21 mouse cellular contexts compared by ENCODE assay signal in the genomic region with DNA sequence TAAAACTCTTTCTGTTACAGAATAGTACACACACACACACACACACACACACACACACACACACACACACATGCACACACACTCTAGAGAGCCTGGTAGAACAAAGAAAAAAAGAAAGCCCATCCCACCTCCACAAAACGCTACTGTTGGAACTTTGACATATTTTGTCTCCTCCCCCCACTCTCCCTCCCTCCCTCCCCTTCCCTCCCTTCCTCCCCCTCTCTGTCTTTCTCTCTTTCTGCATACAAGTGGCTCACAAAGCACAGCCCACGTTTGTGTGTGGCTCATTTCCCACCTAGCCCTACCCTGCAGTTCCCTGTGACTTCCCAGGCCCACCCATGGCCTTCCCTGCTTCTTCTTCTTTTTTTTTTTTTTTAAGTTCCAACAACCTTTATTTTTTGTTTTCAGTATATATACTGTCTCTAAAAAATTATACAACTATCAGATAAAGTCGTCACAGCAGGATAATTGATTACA. TPM values are rescaled to one million over a fixed set of nuclear protein-coding genes. Genes with fewer than 3 reads are reported as not detected.
A peak's percentile ranks its signal among the peaks of the same experiment; 100 is the strongest.
DNase-seq lines count a peak whose midpoint lies in the region; ATAC-seq and TF ChIP-seq lines count a peak whose summit lies in the region.
"Had no signal": no experiment of that assay in that cellular context is flagged by ENCODE, and none has a peak within 500 bp of the region (broad histone marks: within the 10 kb centered on the region; RNA-seq: fewer than 3 reads in every experiment).

No protein-coding gene starts in this region.

- H3K9ac ChIP-seq in liver, adult 2 months (ENCODE audit: low read depth, low read length): no peak overlapping the region; the same call in 1 of the 2 replicates
- H3K9ac ChIP-seq in intestine, embryonic 15.5 days: no peak overlapping the region
- H3K9ac ChIP-seq in stomach, postnatal 0 days (ENCODE audit: low read length): no peak overlapping the region
- no peak overlapping the region for H3K9ac ChIP-seq in kidney, embryonic 15.5 days
- H3K9ac ChIP-seq: heart, embryonic 15.5 days; liver, embryonic 14.5 days had no signal

- no peaks in the 10 kb centered on the region for H3K79me2 ChIP-seq in liver, adult 2 months (ENCODE audit: control insufficient read depth, insufficient read depth, low read length)

- H3K36me3 ChIP-seq in liver, adult 2 months (ENCODE audit: control insufficient read depth, insufficient read depth, low read length): no peaks in the 10 kb centered on the region
- H3K36me3 ChIP-seq in intestine, embryonic 15.5 days: no peaks in the 10 kb centered on the region
- H3K36me3 ChIP-seq in stomach, postnatal 0 days (ENCODE audit: control insufficient read depth, insufficient read depth, low read length): no peaks in the 10 kb centered on the region
- H3K36me3 ChIP-seq in kidney, embryonic 15.5 days: 0 out of 2 replicates have a peak, but pooled peaks cover 4% of the 10 kb centered on the region
- H3K36me3 ChIP-seq: forebrain, embryonic 10.5 days; heart, embryonic 15.5 days had no signal

- no peak for TF ChIP-seq CTCF in liver, adult 2 months (IDR thresholded peaks at IDR 0.05; ENCODE audit: low read depth, low read length)
- no peak for TF ChIP-seq CTCF in brain, embryonic 14.5 days (IDR thresholded peaks at IDR 0.05; ENCODE audit: borderline replicate concordance, extremely low read depth, insufficient read depth, insufficient read length)
- no peak for TF ChIP-seq CTCF in stomach, postnatal 0 days (IDR thresholded peaks at IDR 0.05; ENCODE audit: low read depth)
- TF ChIP-seq CTCF in layer of hippocampus, adult 2 months (conservative IDR thresholded peaks at IDR 0.05): no peak

- no peak for DNase-seq in liver, adult 2 months (ENCODE audit: extremely low read depth, low read depth, low spot score)
- no peak for DNase-seq in liver
- DNase-seq in brain, embryonic 14.5 days (ENCODE audit: low read depth): peak; percentile 22
- no peak for DNase-seq in stomach, postnatal 0 days (ENCODE audit: low spot score)
- DNase-seq in layer of hippocampus, adult 2 months (ENCODE audit: low spot score in 2 of 2): no peak
- DNase-seq: adrenal gland, postnatal 10 days; cerebellum, adult 9-10 months; gastrocnemius, adult 2 months; heart, postnatal 4 days; kidney, adult 8-10 months; kidney, postnatal 14 days; thymus, postnatal 25 days had no signal

- H3K4me1 ChIP-seq in liver, adult 2 months (ENCODE audit: control insufficient read depth, insufficient read depth, low read length): peaks cover 11% of the 10 kb centered on the region
- no peaks in the 10 kb centered on the region for H3K4me1 ChIP-seq in intestine, embryonic 15.5 days (replicated peaks)
- no peaks in the 10 kb centered on the region for H3K4me1 ChIP-seq in stomach, postnatal 0 days (replicated peaks; ENCODE audit: control insufficient read depth, insufficient read depth)
- no peaks in the 10 kb centered on the region for H3K4me1 ChIP-seq in kidney, embryonic 15.5 days
- H3K4me1 ChIP-seq: heart, embryonic 15.5 days had no signal

- peak; percentile 62 for ATAC-seq in intestine, embryonic 15.5 days
- peak; percentile 9; the same call in 1 of the 2 replicates for ATAC-seq in stomach, postnatal 0 days (ENCODE audit: low FRiP score, low TSS enrichment)
- no peak for ATAC-seq in kidney, embryonic 15.5 days (replicated peaks; ENCODE audit: low FRiP score)
- ATAC-seq: lung, postnatal 0 days had no signal

- H3K27ac ChIP-seq in liver, adult 2 months (replicated peaks; ENCODE audit: insufficient read depth, low read depth, low read length): peak overlapping the region; percentile 85
- H3K27ac ChIP-seq in intestine, embryonic 15.5 days: peak overlapping the region; percentile 78
- H3K27ac ChIP-seq in stomach, postnatal 0 days (replicated peaks): no peak overlapping the region
- no peak overlapping the region for H3K27ac ChIP-seq in layer of hippocampus, adult 2 months
- H3K27ac ChIP-seq in kidney, embryonic 15.5 days: no peak overlapping the region
- H3K27ac ChIP-seq: embryonic facial prominence, embryonic 10.5 days; forebrain, embryonic 10.5 days; gastrocnemius, adult 2 months; heart, embryonic 15.5 days; liver, embryonic 14.5 days had no signal

- no peak overlapping the region; the same call in 1 of the 2 replicates for H3K4me2 ChIP-seq in intestine, embryonic 15.5 days (replicated peaks)
- no peak overlapping the region for H3K4me2 ChIP-seq in stomach, postnatal 0 days (replicated peaks; ENCODE audit: low read depth)
- no peak overlapping the region for H3K4me2 ChIP-seq in kidney, embryonic 15.5 days
- H3K4me2 ChIP-seq: heart, embryonic 15.5 days; midbrain, embryonic 11.5 days had no signal

- no peaks in the 10 kb centered on the region for H3K9me3 ChIP-seq in intestine, embryonic 15.5 days
- no peaks in the 10 kb centered on the region for H3K9me3 ChIP-seq in stomach, postnatal 0 days (ENCODE audit: control insufficient read depth, low read length)
- H3K9me3 ChIP-seq in kidney, embryonic 15.5 days (replicated peaks): no peaks in the 10 kb centered on the region
- H3K9me3 ChIP-seq: forebrain, embryonic 10.5 days; heart, embryonic 15.5 days had no signal

- WGBS in liver, adult 2 months: 33% methylated on average over 3 of the region's 3 CpGs
- 15% methylated on average over 3 of the region's 3 CpGs for WGBS in intestine, embryonic 15.5 days
- 8% methylated on average over 3 of the region's 3 CpGs for WGBS in stomach, postnatal 0 days
- WGBS in kidney, embryonic 15.5 days: 33% methylated on average over 3 of the region's 3 CpGs

- TF ChIP-seq POLR2A in liver, adult 2 months (IDR thresholded peaks at IDR 0.05; ENCODE audit: extremely low read depth, insufficient read depth, low read length): no peak
- TF ChIP-seq POLR2A in brain, embryonic 14.5 days (IDR thresholded peaks at IDR 0.05; ENCODE audit: borderline replicate concordance, extremely low read depth, insufficient read depth, insufficient read length, poor library complexity, severe bottlenecking): no peak

- no peaks in the 10 kb centered on the region for H3K27me3 ChIP-seq in liver, adult 2 months (ENCODE audit: control insufficient read depth, insufficient read depth, low read length)
- no peaks in the 10 kb centered on the region for H3K27me3 ChIP-seq in intestine, embryonic 15.5 days (replicated peaks)
- H3K27me3 ChIP-seq in stomach, postnatal 0 days (ENCODE audit: control insufficient read depth, insufficient read depth, low read length): no peaks in the 10 kb centered on the region
- no peaks in the 10 kb centered on the region for H3K27me3 ChIP-seq in kidney, embryonic 15.5 days
- H3K27me3 ChIP-seq: heart, embryonic 15.5 days had no signal

- H3K4me3 ChIP-seq in liver, adult 2 months (ENCODE audit: insufficient read depth, low read depth, low read length): no peak overlapping the region
- no peak overlapping the region for H3K4me3 ChIP-seq in intestine, embryonic 15.5 days (replicated peaks)
- H3K4me3 ChIP-seq in stomach, postnatal 0 days (ENCODE audit: low read depth, low read length): no peak overlapping the region
- H3K4me3 ChIP-seq in layer of hippocampus, adult 2 months: no peak overlapping the region
- no peak overlapping the region for H3K4me3 ChIP-seq in kidney, embryonic 15.5 days (replicated peaks)
- H3K4me3 ChIP-seq: embryonic facial prominence, embryonic 10.5 days; forebrain, embryonic 10.5 days; gastrocnemius, adult 2 months; heart, embryonic 15.5 days had no signal

- TF ChIP-seq EP300 in stomach, postnatal 0 days (optimal IDR thresholded peaks at IDR 0.05): no peak

RNA-seq across cellular contexts. Expression of a gene that starts 43.6 kb away (rescaled TPM):
- total RNA-seq in liver, adult 2 months (2014; rRNA removed): 25.7 and 27.8 TPM in 2 replicates
- 5.6 and 6.1 TPM in 2 replicates for polyA plus RNA-seq in liver, adult 2 months (2012; rRNA removed)
- polyA plus RNA-seq in brain, embryonic 14.5 days (2012; rRNA removed): 57.3 and 58.9 TPM in 2 replicates
- polyA plus RNA-seq in intestine, embryonic 15.5 days (2015; fragmentation: Nextera tagmentation; extraction: Ambion mirVana): 143 and 152 TPM in 2 replicates
- polyA plus RNA-seq in stomach, postnatal 0 days (2015; fragmentation: Nextera tagmentation; extraction: Ambion mirVana): 128 and 139 TPM in 2 replicates
- 10 to 100 TPM; 56.8 to 59.4 TPM for total RNA-seq in layer of hippocampus, adult 2 months (2021)
- polyA plus RNA-seq in kidney, embryonic 15.5 days (2015; fragmentation: Nextera tagmentation; extraction: Ambion mirVana): 143 and 146 TPM in 2 replicates

RNA-seq across cellular contexts. Expression of a gene that starts 52.0 kb away (rescaled TPM):
- total RNA-seq in liver, adult 2 months (2014; rRNA removed): 0.37 and 0.54 TPM in 2 replicates
- polyA plus RNA-seq in liver, adult 2 months (2012; rRNA removed): 0.24 and 0.29 TPM in 2 replicates
- polyA plus RNA-seq in brain, embryonic 14.5 days (2012; rRNA removed): 8.2 and 8.7 TPM in 2 replicates
- 8.5 and 9.8 TPM in 2 replicates for polyA plus RNA-seq in intestine, embryonic 15.5 days (2015; fragmentation: Nextera tagmentation; extraction: Ambion mirVana)
- polyA plus RNA-seq in stomach, postnatal 0 days (2015; fragmentation: Nextera tagmentation; extraction: Ambion mirVana): 3.0 TPM in 2 replicates
- 10 to 100 TPM; 32.2 to 35.8 TPM for total RNA-seq in layer of hippocampus, adult 2 months (2021)
- 7.6 and 8.4 TPM in 2 replicates for polyA plus RNA-seq in kidney, embryonic 15.5 days (2015; fragmentation: Nextera tagmentation; extraction: Ambion mirVana)
- total RNA-seq: MEL had no signal

Comparison
In these comparisons a context has a peak if more than half of its experiments do, and no peak if none do; other contexts are left out.
1. H3K27ac ChIP-seq: peak in liver, adult 2 months (single experiment) and intestine, embryonic 15.5 days (single experiment); none in stomach, postnatal 0 days (single experiment), layer of hippocampus, adult 2 months (single experiment) and kidney, embryonic 15.5 days (single experiment).